Mouse (Mus musculus): ENCODE results near the gene Gdf3.

DNA sequence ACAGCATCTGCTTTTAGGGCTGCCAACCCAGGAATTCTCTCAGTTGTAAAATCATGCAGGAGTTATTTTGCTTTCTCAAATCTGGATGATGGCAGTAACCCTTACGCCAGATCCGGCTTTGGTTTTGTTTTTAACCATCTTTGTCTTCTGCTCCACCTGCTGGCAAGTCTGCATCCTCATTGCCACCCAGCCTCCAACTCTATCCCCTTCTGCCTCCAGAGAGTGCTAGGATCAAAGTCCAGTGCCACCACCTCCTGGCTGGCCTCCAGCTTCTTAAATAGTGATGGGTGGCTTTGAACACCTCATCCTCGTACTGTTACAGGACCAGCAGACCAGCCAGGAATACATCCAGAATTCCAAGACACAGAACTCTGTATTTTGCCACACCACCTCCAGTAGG, 26.8 kb upstream of the Gdf3 start:
- TF ChIP-seq CTCF (IDR thresholded peaks at IDR 0.05; ENCODE audit: control insufficient read depth, insufficient read depth, low read length) (peak; percentile 23; the same call in 1 of the 2 replicates), POLR2A (IDR thresholded peaks at IDR 0.05; ENCODE audit: borderline replicate concordance, control insufficient read depth, low read depth, low read length) (no peak)

Measured in bone marrow, adult 2 months (tissue).